Comparison of ENCODE assay signal across 15 mouse cellular contexts in the genomic region with DNA sequence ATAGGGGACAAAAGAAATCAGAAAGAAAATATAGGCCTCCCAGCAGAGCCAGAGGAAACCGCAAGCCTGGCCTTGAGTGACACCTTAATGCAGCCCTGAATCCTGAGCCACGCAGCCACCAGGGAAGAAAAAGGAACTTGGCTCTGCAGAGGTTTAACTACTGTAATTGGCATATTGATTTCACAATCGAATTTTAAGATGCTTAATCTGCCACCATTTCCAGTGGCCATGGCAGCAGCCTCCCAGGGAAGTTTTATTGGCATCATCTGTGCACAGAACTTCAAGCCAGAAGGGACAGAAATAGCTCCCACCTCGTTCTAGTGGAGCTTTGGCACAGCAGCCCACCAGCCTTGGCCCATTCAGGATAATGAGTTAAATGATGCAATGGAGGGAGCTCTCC.
DNase-seq lines count a peak whose midpoint lies in the region; ATAC-seq lines count a peak whose summit lies in the region.
"Had no signal": no experiment of that assay in that cellular context is flagged by ENCODE, and none has a peak within 500 bp of the region (broad histone marks: within the 10 kb centered on the region; RNA-seq: fewer than 3 reads in every experiment).

No protein-coding gene starts in this region.

- WGBS in forebrain, embryonic 16.5 days: 32% methylated on average over 4 of the region's 4 CpGs
- WGBS in forebrain, embryonic 15.5 days: 38% methylated on average over 4 of the region's 4 CpGs

- H3K9ac ChIP-seq in forebrain, embryonic 16.5 days (replicated peaks; ENCODE audit: low read depth, low read length): no peak overlapping the region
- H3K9ac ChIP-seq in forebrain, embryonic 15.5 days (replicated peaks): no peak overlapping the region
- H3K9ac ChIP-seq: midbrain, embryonic 15.5 days; stomach, embryonic 15.5 days had no signal

- ATAC-seq in forebrain, embryonic 16.5 days: 0 out of 2 replicates have a peak, but pooled peaks have one; percentile 49
- no peak for ATAC-seq in forebrain, embryonic 15.5 days (replicated peaks)
- ATAC-seq in hematopoietic stem cell, adult 5-6 weeks (replicated peaks in 1 of 2; ENCODE audit: insufficient read depth in 1 of 2, low FRiP score in 2 of 2, low TSS enrichment in 1 of 2, low read depth in 1 of 2, poor library complexity in 2 of 2, severe bottlenecking in 2 of 2): peak; percentile 94 to 95
- ATAC-seq: midbrain, embryonic 15.5 days had no signal

- DNase-seq in 416B (ENCODE audit: low read depth): peak; percentile 36
- DNase-seq in left cerebral cortex, postnatal 36 days (ENCODE audit: low spot score in 2 of 2): peak; percentile 27 to 38
- no peak for DNase-seq in kidney, postnatal 25 days
- DNase-seq in spleen, adult 18-20 months: no peak
- DNase-seq in thymus, postnatal 10 days (ENCODE audit: low spot score in 2 of 2): no peak
- DNase-seq: adrenal gland, postnatal 14 days; cerebellum, postnatal 36 days; gastrocnemius, postnatal 25 days; lung, postnatal 14 days had no signal

- H3K27ac ChIP-seq in forebrain, embryonic 16.5 days (ENCODE audit: low read length): no peak overlapping the region
- H3K27ac ChIP-seq in forebrain, embryonic 15.5 days (replicated peaks): no peak overlapping the region
- H3K27ac ChIP-seq: midbrain, embryonic 15.5 days; stomach, embryonic 15.5 days had no signal

- H3K4me1 ChIP-seq in forebrain, embryonic 16.5 days (replicated peaks; ENCODE audit: control insufficient read depth, insufficient read depth, low read length): no peaks in the 10 kb centered on the region
- no peaks in the 10 kb centered on the region for H3K4me1 ChIP-seq in forebrain, embryonic 15.5 days
- H3K4me1 ChIP-seq: midbrain, embryonic 15.5 days; stomach, embryonic 15.5 days had no signal

- H3K4me2 ChIP-seq in forebrain, embryonic 16.5 days (ENCODE audit: low read length): no peak overlapping the region
- no peak overlapping the region for H3K4me2 ChIP-seq in forebrain, embryonic 15.5 days (replicated peaks)
- H3K4me2 ChIP-seq: liver, embryonic 11.5 days; midbrain, embryonic 15.5 days; stomach, embryonic 15.5 days had no signal

- H3K9me3 ChIP-seq in forebrain, embryonic 16.5 days (ENCODE audit: control insufficient read depth, low read length): no peaks in the 10 kb centered on the region
- no peaks in the 10 kb centered on the region for H3K9me3 ChIP-seq in forebrain, embryonic 15.5 days
- H3K9me3 ChIP-seq: midbrain, embryonic 15.5 days; stomach, embryonic 15.5 days had no signal

- H3K4me3 ChIP-seq in forebrain, embryonic 16.5 days (replicated peaks; ENCODE audit: low read length): no peak overlapping the region
- no peak overlapping the region for H3K4me3 ChIP-seq in forebrain, embryonic 15.5 days
- H3K4me3 ChIP-seq: midbrain, embryonic 15.5 days; stomach, embryonic 15.5 days had no signal

- no peaks in the 10 kb centered on the region for H3K27me3 ChIP-seq in forebrain, embryonic 16.5 days (replicated peaks; ENCODE audit: control insufficient read depth, insufficient read depth, low read length)
- H3K27me3 ChIP-seq in forebrain, embryonic 15.5 days: no peaks in the 10 kb centered on the region
- H3K27me3 ChIP-seq: midbrain, embryonic 15.5 days; stomach, embryonic 15.5 days had no signal

- no peaks in the 10 kb centered on the region for H3K36me3 ChIP-seq in forebrain, embryonic 16.5 days (ENCODE audit: control insufficient read depth, insufficient read depth)
- H3K36me3 ChIP-seq in forebrain, embryonic 15.5 days: no peaks in the 10 kb centered on the region
- H3K36me3 ChIP-seq: midbrain, embryonic 15.5 days; stomach, embryonic 15.5 days had no signal

- intact Hi-C loops in left cerebral cortex, postnatal 36 days (cut with DNase I): no loop called here

Comparison
In these comparisons a context has a peak if more than half of its experiments do, and no peak if none do; other contexts are left out.
1. DNase-seq: peak in 416B (single experiment) and left cerebral cortex, postnatal 36 days (2 of 2); none in kidney, postnatal 25 days (0 of 2), spleen, adult 18-20 months (0 of 2) and thymus, postnatal 10 days (0 of 2).